Mouse (Mus musculus) heart, embryonic 15.5 days (tissue): ENCODE measurements around the gene Sephs1. TPM values are rescaled to one million over a fixed set of nuclear protein-coding genes. Genes with fewer than 3 reads are reported as not detected.
"Not testable (repeated sequence)": the region's sequence is repeated elsewhere in the genome, so short reads cannot be mapped to it uniquely, and the experiment has no call there.

Experiments used
- ATAC-seq: fragments of 200-750 bp; cut with Nextera tagmentation; replicated peaks from 2 replicates; pipeline ENCODE4 v1.8.0; 2017; ENCODE audit warnings: low read depth, moderate TSS enrichment; ENCODE audit not compliant: insufficient number of reproducible peaks, insufficient read depth, low FRiP score
- H3K27ac ChIP-seq: fragments of 300-500 bp; sonication (generic); 2 replicates; pipeline ENCODE4 v1.5.1; 2015; ENCODE audit warnings: mild to moderate bottlenecking, inconsistent platforms
- H3K27me3 ChIP-seq: fragments of 300-500 bp; sonication (generic); 2 replicates; pipeline ENCODE4 v1.6.1; 2015; ENCODE audit warnings: inconsistent platforms
- H3K36me3 ChIP-seq: fragments of 300-500 bp; sonication (generic); 2 replicates; pipeline ENCODE4 v1.6.1; 2015; ENCODE audit warnings: mild to moderate bottlenecking, inconsistent platforms
- H3K4me1 ChIP-seq: fragments of 300-500 bp; sonication (generic); replicated peaks from 2 replicates; pipeline ENCODE4 v1.6.1; 2015; ENCODE audit warnings: inconsistent platforms
- H3K4me2 ChIP-seq: fragments of 300-500 bp; sonication (generic); 2 replicates; pipeline ENCODE4 v1.6.1; 2015; ENCODE audit warnings: inconsistent platforms, mild to moderate bottlenecking, moderate library complexity
- H3K4me3 ChIP-seq: fragments of 300-500 bp; sonication (generic); 2 replicates; pipeline ENCODE4 v1.5.1; 2015; ENCODE audit warnings: mild to moderate bottlenecking, inconsistent platforms
- H3K9ac ChIP-seq: fragments of 300-500 bp; sonication (generic); 2 replicates; pipeline ENCODE4 v1.6.1; 2015; ENCODE audit warnings: mild to moderate bottlenecking, inconsistent platforms
- H3K9me3 ChIP-seq: fragments of 300-500 bp; sonication (generic); replicated peaks from 2 replicates; pipeline ENCODE4 v1.6.1; 2016; ENCODE audit warnings: inconsistent platforms
- WGBS: fragments of 180-500 bp; shearing (Covaris S2); methylation state at CpG from one replicate; pipeline ENCODE4 v1.1.7; 2015; ENCODE audit warnings: mixed read lengths; 5-methylcytosine and 5-hydroxymethylcytosine counted together
- polyA plus RNA-seq: library from polyadenylated mRNA; unstranded; fragments of >200 nt; fragmentation: Nextera tagmentation; extraction: Ambion mirVana; gene quantifications from 2 replicates; pipeline ENCODE4 v1.2.1, GENCODE M21; 2015

Sephs1 gene
- polyA plus RNA-seq, 1 experiment from 2014 or later: 33.7 TPM

DNA sequence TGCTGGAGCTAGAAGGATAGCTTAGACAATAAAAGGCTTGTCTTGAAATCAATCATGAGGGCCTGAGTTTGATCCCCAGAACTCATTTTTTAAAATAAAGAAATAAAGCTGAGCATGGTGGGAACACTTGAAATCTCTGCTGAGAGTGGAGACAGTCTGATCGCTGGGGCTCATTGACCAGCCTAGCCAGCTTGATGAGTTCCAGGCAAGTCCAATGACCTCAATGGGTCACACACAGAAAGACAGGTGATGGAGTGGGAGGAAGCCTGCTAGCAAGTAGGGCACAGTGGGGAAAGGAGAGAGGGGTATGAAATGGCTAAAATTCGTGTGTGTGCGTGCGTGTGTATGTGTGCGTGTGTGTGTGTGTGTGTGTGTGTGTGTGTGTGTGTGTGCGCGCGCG lies 53.2 kb downstream of the Sephs1 start:
- Histone ChIP-seq H3K4me3 (no peak overlapping the region), H3K4me2 (no peak overlapping the region), H3K4me1 (no peaks in the 10 kb centered on the region), H3K9ac (no peak overlapping the region), H3K27ac (no peak overlapping the region), H3K9me3 (no peaks in the 10 kb centered on the region), H3K36me3 (peaks cover 48% of the 10 kb centered on the region), H3K27me3 (no peaks in the 10 kb centered on the region)
- no peak for ATAC-seq
- 91% methylated on average over 9 of the region's 9 CpGs for WGBS

- no peak overlapping the region for H3K4me2 ChIP-seq
- no peaks in the 10 kb centered on the region for H3K27me3 ChIP-seq
- H3K9me3 ChIP-seq: no peaks in the 10 kb centered on the region
- H3K4me3 ChIP-seq: no peak overlapping the region
- H3K36me3 ChIP-seq: peaks cover 30% of the 10 kb centered on the region
- WGBS: 88% methylated on average over 7 of the region's 7 CpGs
- H3K27ac ChIP-seq: no peak overlapping the region
- H3K4me1 ChIP-seq: no peaks in the 10 kb centered on the region
- no peak for ATAC-seq
- H3K9ac ChIP-seq: no peak overlapping the region
Observed at GRCm38 (mm10) chr2:4937931-4938330, 56.6 kb downstream of the Sephs1 start.

GRCm38 (mm10) chr2:4940861-4941260 lies 59.5 kb downstream of the Sephs1 start:
- Histone ChIP-seq H3K4me2 (no peak overlapping the region), H3K27me3 (no peaks in the 10 kb centered on the region), H3K9ac (no peak overlapping the region), H3K4me3 (no peak overlapping the region), H3K4me1 (no peaks in the 10 kb centered on the region), H3K9me3 (no peaks in the 10 kb centered on the region; the same call in 1 of the 2 replicates), H3K36me3 (peaks cover 27% of the 10 kb centered on the region; the same call in 1 of the 2 replicates), H3K27ac (no peak overlapping the region)
- WGBS: 91% methylated on average over 11 of the region's 11 CpGs
- no peak for ATAC-seq

GRCm38 (mm10) chr2:4949691-4950090 lies 68.3 kb downstream of the Sephs1 start:
- H3K27me3 ChIP-seq, H3K4me1 ChIP-seq, H3K4me3 ChIP-seq, H3K4me2 ChIP-seq, ATAC-seq, H3K9me3 ChIP-seq, H3K27ac ChIP-seq, H3K36me3 ChIP-seq, H3K9ac ChIP-seq: not testable (repeated sequence)
- WGBS: 88% methylated on average over 5 of the region's 8 CpGs

DNA sequence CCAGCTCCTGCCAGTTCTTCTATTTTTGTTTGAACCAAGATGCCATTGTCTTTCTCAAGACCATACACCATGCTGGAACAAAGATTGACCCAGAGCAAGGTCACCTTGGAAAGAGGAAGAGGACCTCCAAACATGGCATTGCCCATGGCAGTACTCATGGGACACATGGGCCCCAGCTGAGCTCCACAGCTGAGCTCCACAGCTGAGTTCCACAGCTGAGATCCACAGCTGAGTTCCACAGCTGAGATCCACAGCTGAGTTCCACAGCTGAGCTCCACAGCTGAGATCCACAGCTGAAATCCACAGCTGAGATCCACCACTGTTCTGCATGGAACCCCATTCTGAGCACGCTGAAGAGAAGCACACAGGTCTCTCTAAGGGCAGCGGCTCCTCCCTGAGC lies 69.6 kb downstream of the Sephs1 start:
- Histone ChIP-seq H3K9me3 (no peaks in the 10 kb centered on the region), H3K4me1 (no peaks in the 10 kb centered on the region), H3K4me2 (no peak overlapping the region), H3K27ac (no peak overlapping the region), H3K27me3 (no peaks in the 10 kb centered on the region), H3K36me3 (no peaks in the 10 kb centered on the region), H3K4me3 (no peak overlapping the region), H3K9ac (no peak overlapping the region)
- no peak for ATAC-seq
- WGBS: 85% methylated on average over 2 of the region's 2 CpGs

GRCm38 (mm10) chr2:4954216-4954760 lies 72.9 kb downstream of the Sephs1 start:
- Histone ChIP-seq H3K27ac (no peak overlapping the region), H3K36me3 (no peaks in the 10 kb centered on the region), H3K4me1 (no peaks in the 10 kb centered on the region), H3K9ac (no peak overlapping the region), H3K9me3 (no peaks in the 10 kb centered on the region), H3K4me3 (no peak overlapping the region), H3K4me2 (no peak overlapping the region), H3K27me3 (no peaks in the 10 kb centered on the region)
- no peak for ATAC-seq
- 74% methylated on average over 6 of the region's 6 CpGs for WGBS

- ATAC-seq: no peak
- WGBS: 78% methylated on average over 12 of the region's 12 CpGs
Observed at GRCm38 (mm10) chr2:4958039-4958438, 76.7 kb downstream of the Sephs1 start.

More at GRCm38 (mm10) chr2:4958039-4958438, 76.7 kb downstream of the Sephs1 start:
- Histone ChIP-seq H3K4me1 (no peaks in the 10 kb centered on the region), H3K36me3 (no peaks in the 10 kb centered on the region), H3K4me2 (no peak overlapping the region), H3K9me3 (no peaks in the 10 kb centered on the region), H3K27me3 (no peaks in the 10 kb centered on the region), H3K27ac (no peak overlapping the region), H3K9ac (no peak overlapping the region), H3K4me3 (no peak overlapping the region)

Other genes starting within 250 kb of the Sephs1 start
- 29.0 and 29.1 TPM in 2 replicates for gene Prpf18, start 229.5 kb upstream of the Sephs1 start, polyA plus RNA-seq
- gene Bend7, start 163.7 kb upstream of the Sephs1 start, polyA plus RNA-seq: 2.1 and 3.1 TPM in 2 replicates
- gene Phyh, start 37.5 kb downstream of the Sephs1 start, polyA plus RNA-seq: 170 and 225 TPM in 2 replicates
- gene Ucma, start 94.6 kb downstream of the Sephs1 start, polyA plus RNA-seq: 0.15 TPM in 1 of 2 replicates, not detected in the other
- gene Mcm10, start 131.2 kb downstream of the Sephs1 start, polyA plus RNA-seq: 12.1 and 14.5 TPM in 2 replicates
- 14.6 and 15.1 TPM in 2 replicates for gene Optn, start 182.5 kb downstream of the Sephs1 start, polyA plus RNA-seq